Mouse (Mus musculus) leukemia stem cell, adult 10-12 weeks (primary cell): Measurements from ENCODE around the gene Hist1h2bh. TPM values are rescaled to one million over a fixed set of nuclear protein-coding genes. Genes with fewer than 3 reads are reported as not detected.

ENCODE experiments used
- polyA plus RNA-seq: library from polyadenylated mRNA; stranded (reverse); fragments of >175 nt; gene quantifications from 2 replicates; pipeline ENCODE4 v1.2.3, GENCODE M21; 2012; ENCODE audit warnings: low replicate concordance

Gene Hist1h2bh
- 2.6 and 2.9 TPM in 2 replicates for polyA plus RNA-seq

DNA sequence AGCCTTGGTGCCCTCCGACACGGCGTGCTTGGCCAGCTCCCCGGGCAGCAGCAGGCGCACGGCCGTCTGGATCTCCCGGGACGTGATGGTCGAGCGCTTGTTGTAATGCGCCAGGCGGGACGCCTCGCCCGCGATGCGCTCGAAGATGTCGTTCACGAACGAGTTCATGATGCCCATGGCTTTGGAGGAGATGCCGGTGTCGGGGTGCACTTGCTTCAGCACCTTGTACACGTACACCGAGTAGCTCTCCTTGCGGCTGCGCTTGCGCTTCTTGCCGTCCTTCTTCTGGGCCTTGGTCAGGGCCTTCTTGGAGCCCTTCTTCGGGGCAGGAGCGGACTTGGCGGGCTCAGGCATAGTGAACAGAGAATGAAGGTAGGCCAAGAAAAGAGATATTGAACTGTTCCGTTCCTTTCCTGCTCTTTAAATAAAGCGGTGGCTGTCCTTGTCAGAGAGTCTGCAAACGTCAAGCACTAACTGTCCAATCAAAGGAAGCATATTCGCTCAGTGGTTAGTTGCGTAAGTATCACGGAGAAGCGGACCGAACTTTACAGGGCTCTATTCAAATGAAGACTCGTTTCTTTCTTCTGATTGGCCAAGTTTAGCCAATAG lies at the start of gene Hist1h2bh:
Hist1h2bh (minus strand) TSS at position 394 of the 609 bp plus-strand sequence.

DNA sequence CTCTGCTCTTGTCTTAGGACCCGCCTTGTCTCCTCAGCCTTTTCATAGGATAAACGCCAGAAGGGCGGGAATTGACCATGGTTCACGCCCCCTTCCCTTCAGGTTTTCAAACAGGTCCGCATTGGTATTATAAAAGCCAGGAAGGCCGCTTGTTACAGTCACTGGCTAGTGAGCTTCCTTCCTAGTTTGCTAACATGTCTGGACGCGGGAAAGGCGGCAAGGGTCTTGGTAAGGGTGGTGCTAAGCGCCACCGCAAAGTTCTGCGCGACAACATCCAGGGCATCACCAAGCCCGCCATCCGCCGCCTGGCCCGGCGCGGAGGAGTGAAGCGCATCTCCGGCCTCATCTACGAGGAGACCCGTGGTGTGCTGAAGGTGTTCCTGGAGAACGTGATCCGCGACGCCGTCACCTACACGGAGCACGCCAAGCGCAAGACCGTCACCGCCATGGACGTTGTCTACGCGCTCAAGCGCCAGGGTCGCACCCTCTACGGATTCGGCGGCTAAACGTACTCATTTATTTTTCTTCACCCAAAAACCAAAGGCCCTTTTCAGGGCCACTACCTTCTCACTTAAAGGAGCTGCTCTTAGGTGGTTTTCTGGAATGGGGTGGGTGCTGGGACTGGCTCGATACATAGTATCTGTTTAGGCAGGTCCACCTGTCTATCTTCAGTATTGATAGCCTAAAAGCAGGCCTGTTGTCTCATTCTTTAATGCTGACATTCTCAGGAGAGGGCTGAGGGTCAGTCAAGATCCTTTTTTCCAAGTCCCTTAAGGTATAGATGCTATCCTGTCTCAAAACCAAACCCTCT lies 38.4 kb upstream of the Hist1h2bh start, which contains the start of gene Hist1h4d:
Hist1h4d (plus strand) TSS at position 191 of the 811 bp plus-strand sequence.

DNA sequence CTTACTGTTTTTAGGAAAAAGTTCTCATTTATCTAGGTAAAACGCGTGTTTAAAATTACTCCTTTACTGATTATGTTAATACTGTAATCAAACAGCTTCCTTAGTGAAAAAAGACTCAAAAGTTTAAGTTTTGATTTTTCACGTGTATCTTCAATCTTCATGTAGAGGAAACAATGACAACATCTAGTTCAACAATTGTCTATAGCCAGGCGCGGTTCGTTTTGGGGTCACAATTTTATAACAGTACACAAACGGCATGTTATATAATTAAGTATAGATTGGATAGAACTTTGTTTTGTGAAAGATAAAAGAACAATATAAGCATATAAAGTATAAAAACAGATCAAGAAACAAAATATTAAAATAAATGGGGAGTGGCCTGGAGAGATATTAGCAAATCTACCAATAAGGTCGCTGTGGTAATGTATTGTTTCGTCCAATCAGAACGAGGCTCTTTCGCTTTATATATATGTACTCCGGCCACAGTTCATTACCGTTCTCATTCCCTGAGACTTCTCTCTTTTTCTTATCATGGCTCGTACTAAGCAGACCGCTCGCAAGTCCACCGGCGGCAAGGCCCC lies 32.2 kb upstream of the Hist1h2bh start, which contains the start of gene Hist1h3d:
Hist1h3d (plus strand) TSS at position 493 of the 581 bp plus-strand sequence.

DNA sequence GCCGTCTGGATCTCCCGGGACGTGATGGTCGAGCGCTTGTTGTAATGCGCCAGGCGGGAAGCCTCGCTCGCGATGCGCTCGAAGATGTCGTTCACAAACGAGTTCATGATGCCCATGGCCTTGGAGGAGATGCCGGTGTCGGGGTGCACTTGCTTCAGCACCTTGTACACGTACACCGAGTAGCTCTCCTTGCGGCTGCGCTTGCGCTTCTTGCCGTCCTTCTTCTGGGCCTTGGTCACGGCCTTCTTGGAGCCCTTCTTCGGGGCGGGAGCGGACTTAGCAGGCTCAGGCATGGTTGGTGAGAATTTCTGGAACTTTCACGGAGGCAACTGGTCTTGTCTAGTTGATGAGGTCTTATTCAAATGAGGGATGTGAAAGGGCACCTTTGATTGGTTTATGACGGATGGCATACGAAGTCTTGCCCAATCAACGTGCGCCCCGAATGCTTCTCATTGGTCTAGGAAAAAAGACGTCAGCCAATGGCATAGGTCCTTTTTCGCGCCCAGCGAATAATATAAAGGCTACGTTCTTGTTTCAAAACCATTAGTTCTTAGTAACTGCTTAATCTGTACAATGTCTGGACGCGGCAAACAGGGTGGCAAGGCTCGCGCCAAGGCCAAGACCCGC lies 30.8 kb upstream of the Hist1h2bh start, which contains the start of the genes Hist1h2bf and Hist1h2ad:
Hist1h2bf (minus strand) TSS at position 299 of the 627 bp plus-strand sequence.
Hist1h2ad (plus strand) TSS at position 484 of the 627 bp plus-strand sequence.

DNA sequence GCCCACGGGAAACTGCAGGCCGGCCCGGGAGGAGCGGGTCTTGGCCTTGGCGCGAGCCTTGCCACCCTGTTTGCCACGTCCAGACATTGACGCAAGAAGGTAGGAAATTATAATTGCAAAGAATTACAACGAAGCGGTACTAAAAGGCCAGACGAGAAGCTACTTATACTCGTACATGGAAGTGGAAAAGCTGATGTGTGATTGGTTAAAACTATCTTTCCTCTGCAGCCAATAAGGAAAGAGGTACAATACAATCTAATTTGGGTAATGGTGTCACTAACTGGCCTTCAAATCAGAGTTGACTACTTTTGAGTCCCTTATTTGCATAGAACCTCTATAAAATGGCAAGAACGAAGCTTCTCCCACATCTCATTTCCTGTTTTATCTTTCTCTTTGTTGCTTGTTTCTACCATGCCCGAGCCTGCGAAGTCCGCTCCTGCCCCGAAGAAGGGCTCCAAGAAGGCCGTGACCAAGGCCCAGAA lies 27.9 kb upstream of the Hist1h2bh start, which contains the start of the genes Hist1h2ae and Hist1h2bg:
Hist1h2ae (minus strand) TSS at position 199 of the 482 bp plus-strand sequence.
Hist1h2bg (plus strand) TSS at position 375 of the 482 bp plus-strand sequence.

DNA sequence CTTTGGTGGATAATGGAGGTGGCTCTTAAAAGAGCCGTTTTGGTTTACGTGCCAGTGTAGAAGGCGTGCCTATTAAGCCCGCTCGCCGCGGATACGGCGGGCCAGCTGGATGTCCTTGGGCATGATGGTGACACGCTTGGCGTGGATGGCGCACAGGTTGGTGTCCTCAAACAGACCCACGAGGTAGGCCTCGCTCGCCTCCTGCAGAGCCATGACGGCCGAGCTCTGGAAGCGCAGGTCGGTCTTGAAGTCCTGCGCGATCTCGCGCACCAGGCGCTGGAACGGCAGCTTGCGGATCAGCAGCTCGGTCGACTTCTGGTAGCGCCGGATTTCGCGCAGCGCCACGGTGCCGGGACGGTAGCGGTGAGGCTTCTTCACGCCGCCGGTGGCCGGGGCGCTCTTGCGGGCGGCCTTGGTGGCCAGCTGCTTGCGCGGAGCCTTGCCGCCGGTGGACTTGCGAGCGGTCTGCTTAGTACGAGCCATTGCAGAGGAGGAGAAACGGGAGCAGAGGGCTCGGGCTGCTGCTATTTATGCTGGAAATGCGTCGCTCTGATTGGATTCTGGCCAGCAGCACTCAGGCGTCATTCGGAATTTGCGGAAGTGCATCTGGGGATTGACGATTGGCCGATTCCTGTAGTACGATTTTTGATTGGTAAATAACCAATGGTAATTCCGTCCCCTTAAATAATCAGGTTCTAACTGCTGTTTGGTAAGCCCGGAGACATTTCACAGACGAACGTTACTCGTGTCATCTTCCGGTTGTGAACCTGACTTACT lies 18.9 kb upstream of the Hist1h2bh start, which contains the start of gene Hist1h3e:
Hist1h3e (minus strand) TSS at position 487 of the 777 bp plus-strand sequence.

DNA sequence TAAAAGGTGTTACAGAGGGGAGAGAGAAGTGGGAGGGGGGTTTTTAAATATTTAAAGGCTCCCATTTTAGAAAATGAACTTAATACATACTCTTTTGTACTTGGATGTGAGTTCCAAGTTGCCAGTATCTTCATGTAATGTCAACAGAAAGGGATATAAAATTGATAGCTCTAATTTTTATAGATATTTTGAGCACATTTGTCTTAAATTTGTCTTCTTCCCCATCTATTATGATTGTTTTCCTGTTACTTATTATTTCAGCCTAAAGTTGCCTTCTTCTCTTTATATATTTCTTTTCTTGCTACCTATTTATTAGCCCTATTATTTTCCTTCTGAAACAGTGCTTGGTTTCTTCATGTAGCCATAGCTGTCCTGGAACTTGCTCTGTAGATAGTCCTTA lies 9.8 kb upstream of the Hist1h2bh start, which contains the start of gene Hist1h1d:
Hist1h1d (plus strand) TSS at position 301 of the 400 bp plus-strand sequence.

DNA sequence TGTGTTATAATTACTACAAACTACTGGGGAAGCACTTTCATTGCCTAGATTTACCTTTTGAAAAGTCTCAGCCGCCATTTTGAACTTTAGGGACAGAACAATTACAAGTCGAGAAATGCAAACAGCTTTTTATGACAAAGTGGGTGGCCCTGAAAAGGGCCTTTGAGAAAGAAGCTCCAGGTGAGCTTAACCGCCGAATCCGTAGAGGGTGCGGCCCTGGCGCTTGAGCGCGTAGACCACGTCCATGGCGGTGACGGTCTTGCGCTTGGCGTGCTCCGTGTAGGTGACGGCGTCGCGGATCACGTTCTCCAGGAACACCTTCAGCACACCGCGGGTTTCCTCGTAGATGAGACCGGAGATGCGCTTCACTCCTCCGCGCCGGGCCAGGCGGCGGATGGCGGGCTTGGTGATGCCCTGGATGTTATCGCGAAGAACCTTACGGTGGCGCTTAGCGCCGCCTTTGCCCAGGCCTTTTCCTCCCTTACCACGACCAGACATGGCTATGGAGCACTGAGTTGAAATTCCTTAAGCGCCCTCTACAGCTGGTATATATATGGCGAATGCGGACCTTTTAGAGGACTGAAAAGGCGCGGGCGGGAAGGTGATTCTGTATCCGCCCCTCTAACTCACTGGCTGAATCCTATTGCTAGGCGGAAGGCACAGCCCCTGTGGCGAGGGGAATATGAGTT lies 8.1 kb upstream of the Hist1h2bh start, which contains the start of gene Hist1h4f:
Hist1h4f (minus strand) TSS at position 503 of the 689 bp plus-strand sequence.

DNA sequence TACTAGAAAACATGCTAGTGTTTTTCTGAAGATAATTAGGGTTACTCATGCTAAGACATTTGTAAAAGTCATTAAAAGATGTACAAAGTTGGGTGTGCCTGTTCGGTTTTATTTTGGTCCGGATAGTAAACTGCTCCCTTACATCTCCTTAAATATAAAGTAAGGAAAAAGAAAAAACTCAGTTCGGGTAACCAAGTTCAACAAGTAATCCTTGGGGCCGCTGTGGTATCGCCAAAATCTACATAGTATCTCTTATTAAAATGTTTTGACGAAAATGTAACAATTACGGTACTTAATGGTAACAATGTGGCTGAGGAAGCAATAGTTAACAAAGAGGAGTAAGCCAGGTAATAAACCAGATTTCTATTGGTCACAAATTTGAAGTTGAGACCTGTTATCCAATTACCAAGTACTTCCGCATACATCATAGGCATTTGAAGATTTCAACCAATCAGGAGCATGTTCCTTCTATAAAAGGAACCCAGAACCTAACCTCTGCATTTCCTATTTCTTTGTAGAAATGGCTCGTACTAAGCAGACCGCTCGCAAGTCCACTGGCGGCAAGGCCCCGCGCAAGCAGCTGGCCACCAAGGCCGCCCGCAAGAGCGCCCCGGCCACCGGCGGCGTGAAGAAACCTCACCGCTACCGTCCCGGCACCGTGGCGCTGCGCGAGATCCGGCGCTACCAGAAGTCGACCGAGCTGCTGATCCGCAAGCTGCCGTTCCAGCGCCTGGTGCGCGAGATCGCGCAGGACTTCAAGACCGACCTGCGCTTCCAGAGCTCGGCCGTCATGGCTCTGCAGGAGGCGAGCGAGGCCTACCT lies 984 bp upstream of the Hist1h2bh start, which contains the start of gene Hist1h3f:
Hist1h3f (plus strand) TSS at position 88 of the 822 bp plus-strand sequence.

DNA sequence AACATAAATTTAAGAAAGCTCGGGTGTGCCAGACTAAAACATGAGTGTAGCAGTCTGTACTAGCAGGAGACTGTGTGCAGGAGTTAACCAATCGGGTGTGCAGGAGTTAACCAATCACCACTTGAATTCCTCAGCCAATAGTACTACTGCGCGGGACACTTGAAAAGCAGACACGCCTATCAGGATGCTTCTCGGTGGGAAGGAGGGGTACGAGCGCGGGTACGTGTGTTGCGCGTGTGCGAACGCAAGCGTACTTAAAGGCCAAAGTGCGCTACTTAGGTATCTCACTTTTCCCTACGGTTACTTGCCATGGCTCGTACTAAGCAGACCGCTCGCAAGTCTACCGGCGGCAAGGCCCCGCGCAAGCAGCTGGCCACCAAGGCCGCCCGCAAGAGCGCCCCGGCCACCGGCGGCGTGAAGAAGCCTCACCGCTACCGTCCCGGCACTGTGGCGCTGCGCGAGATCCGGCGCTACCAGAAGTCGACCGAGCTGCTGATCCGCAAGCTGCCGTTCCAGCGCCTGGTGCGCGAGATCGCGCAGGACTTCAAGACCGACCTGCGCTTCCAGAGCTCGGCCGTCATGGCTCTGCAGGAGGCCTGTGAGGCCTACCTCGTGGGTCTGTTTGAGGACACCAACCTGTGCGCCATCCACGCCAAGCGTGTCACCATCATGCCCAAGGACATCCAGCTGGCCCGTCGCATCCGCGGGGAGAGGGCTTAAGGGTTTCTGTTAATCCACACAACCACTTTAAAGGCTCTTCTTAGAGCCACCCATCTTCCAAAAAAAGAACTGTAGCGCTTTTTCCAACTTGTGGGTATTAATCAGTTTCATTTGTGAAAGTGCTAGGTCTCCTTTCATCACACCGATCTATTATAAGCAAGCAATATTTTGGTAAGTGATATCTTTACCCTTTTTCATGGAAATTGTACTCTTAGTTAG lies 7.8 kb downstream of the Hist1h2bh start, which contains the start of gene Hist1h3g:
Hist1h3g (plus strand) TSS at position 286 of the 939 bp plus-strand sequence.

DNA sequence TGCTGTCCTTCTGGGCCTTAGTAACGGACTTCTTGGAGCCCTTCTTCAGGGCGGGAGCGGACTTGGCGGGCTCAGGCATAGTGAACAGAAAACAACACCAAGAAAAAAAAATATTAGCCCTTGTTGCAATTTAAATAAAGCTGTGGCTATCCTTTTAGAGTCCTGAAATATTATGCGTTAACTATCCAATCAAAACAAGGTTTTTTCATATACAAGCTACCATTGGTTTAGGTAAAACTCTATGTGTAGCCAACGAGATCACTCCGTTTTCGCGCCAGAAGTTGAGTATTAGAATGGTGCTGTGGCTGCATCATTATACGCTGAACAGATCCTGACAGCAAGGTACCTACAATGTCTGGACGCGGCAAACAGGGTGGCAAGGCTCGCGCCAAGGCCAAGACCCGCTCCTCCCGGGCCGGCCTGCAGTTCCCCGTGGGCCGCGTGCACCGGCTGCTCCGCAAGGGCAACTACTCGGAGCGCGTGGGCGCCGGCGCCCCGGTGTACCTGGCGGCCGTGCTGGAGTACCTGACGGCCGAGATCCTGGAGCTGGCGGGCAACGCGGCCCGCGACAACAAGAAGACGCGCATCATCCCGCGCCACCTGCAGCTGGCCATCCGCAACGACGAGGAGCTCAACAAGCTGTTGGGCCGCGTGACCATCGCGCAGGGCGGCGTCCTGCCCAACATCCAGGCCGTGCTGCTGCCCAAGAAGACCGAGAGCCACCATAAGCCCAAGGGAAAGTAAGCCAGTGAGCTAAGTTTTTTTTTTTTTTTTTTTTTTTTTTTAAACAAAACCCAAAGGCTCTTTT lies 9.4 kb downstream of the Hist1h2bh start, which contains the start of gene Hist1h2af:
Hist1h2af (plus strand) TSS at position 347 of the 808 bp plus-strand sequence.

DNA sequence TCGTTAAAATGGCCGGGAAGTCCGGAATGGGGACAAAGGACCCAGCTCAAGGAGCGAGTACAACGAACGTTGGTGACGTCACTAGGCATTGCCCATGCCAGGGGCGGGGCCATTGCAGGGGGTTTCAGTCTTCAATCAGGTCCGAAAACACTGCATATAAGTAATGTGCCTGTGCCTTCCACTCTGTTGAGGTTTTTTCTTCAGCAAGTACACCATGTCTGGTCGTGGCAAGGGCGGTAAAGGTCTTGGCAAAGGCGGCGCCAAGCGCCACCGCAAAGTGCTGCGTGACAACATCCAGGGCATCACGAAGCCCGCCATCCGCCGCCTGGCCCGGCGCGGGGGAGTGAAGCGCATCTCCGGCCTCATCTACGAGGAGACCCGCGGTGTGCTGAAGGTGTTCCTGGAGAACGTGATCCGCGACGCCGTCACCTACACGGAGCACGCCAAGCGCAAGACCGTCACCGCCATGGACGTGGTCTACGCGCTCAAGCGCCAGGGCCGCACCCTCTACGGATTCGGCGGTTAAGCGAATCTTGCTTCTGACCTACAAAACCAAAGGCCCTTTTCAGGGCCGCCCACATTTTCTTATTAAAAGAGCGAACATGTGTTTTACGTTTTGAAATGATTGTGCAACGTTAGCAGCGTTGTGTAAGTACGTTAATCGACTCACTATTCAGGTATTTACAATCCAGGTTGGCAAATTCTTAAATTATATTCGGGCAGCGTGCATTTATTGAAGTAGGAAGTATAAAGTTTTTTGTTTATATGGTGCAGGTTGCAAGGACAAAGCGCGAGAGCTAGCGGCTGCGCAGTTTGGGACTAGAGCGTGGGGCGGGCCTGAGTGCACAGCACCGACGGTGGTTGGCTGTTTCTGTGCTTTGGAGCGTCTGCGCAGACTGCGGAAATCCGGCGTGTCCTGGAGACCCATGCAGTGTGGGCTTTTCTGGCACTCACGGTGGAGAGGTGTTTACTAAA lies 12.0 kb downstream of the Hist1h2bh start, which contains the start of gene Hist1h4h:
Hist1h4h (plus strand) TSS at position 150 of the 975 bp plus-strand sequence.

